Mouse (Mus musculus) hindbrain, embryonic 14.5 days (tissue): Measurements from ENCODE around the gene Sytl5. TPM values are rescaled to one million over a fixed set of nuclear protein-coding genes. Genes with fewer than 3 reads are reported as not detected.

Experiments
- ATAC-seq: fragments of 200-750 bp; cut with Nextera tagmentation; 2 replicates; pipeline ENCODE4 v1.8.0; 2017; ENCODE audit warnings: moderate number of reproducible peaks, mild to moderate bottlenecking, moderate TSS enrichment, moderate library complexity; ENCODE audit not compliant: low FRiP score
- DNase-seq: peaks from one replicate; pipeline ENCODE4 v3.0.0-alpha.2; 2015; ENCODE audit warnings: low spot score
- H3K27ac ChIP-seq: fragments of 300-500 bp; sonication (generic); 2 replicates; pipeline ENCODE4 v1.5.1; 2014; ENCODE audit warnings: mild to moderate bottlenecking, moderate library complexity
- H3K27me3 ChIP-seq: fragments of 300-500 bp; sonication (generic); 2 replicates; pipeline ENCODE4 v1.6.1; 2014; ENCODE audit warnings: mild to moderate bottlenecking, low read length, mixed read lengths; ENCODE audit not compliant: control insufficient read depth, insufficient read depth
- H3K36me3 ChIP-seq: fragments of 300-500 bp; sonication (generic); replicated peaks from 2 replicates; pipeline ENCODE4 v1.6.1; 2014; ENCODE audit not compliant: control insufficient read depth, insufficient read depth
- H3K4me1 ChIP-seq: fragments of 300-500 bp; sonication (generic); replicated peaks from 2 replicates; pipeline ENCODE4 v1.6.1; 2014; ENCODE audit warnings: antibody characterized with exemption, low read length, mixed read lengths; ENCODE audit not compliant: control insufficient read depth, insufficient read depth
- H3K4me2 ChIP-seq: fragments of 300-500 bp; sonication (generic); replicated peaks from 2 replicates; pipeline ENCODE4 v1.6.1; 2014; ENCODE audit warnings: mild to moderate bottlenecking, moderate library complexity
- H3K4me3 ChIP-seq: fragments of 300-500 bp; sonication (generic); replicated peaks from 2 replicates; pipeline ENCODE4 v1.5.1; 2014; ENCODE audit warnings: mild to moderate bottlenecking, low read length
- H3K9ac ChIP-seq: fragments of 300-500 bp; sonication (generic); 2 replicates; pipeline ENCODE4 v1.6.1; 2014
- H3K9me3 ChIP-seq: fragments of 300-500 bp; sonication (generic); 2 replicates; pipeline ENCODE4 v1.6.1; 2016; ENCODE audit warnings: low read length; ENCODE audit not compliant: control insufficient read depth
- WGBS: fragments of 180-500 bp; shearing (Covaris S2); extraction: QIAGEN DNeasy Blood & Tissue Kit; methylation state at CpG from one replicate; pipeline ENCODE4 v1.1.7; 2014; 5-methylcytosine and 5-hydroxymethylcytosine counted together
- polyA plus RNA-seq: library from polyadenylated mRNA; unstranded; fragments of >200 nt; fragmentation: Nextera tagmentation; extraction: Ambion mirVana; gene quantifications from 2 replicates; pipeline ENCODE4 v1.2.1, GENCODE M21; 2014

Sytl5 gene
- polyA plus RNA-seq, 1 experiment from 2014 or later, result 0.44 TPM

GRCm38 (mm10) chrX:10007675-10008270 is 122.4 kb downstream of the Sytl5 start:
- no peaks in the 10 kb centered on the region for H3K9me3 ChIP-seq
- 90% methylated on average over 1 of the region's 1 CpGs for WGBS
- DNase-seq (no peak), ATAC-seq (no peak)
- H3K27me3 ChIP-seq, result no peaks in the 10 kb centered on the region
- H3K4me1 ChIP-seq, result no peaks in the 10 kb centered on the region
- H3K4me2 ChIP-seq, result no peak overlapping the region
- H3K9ac ChIP-seq, result no peak overlapping the region
- H3K36me3 ChIP-seq, result no peaks in the 10 kb centered on the region
- H3K27ac ChIP-seq, result no peak overlapping the region
- no peak overlapping the region for H3K4me3 ChIP-seq

- Histone ChIP-seq H3K27ac (no peak overlapping the region), H3K4me1 (no peaks in the 10 kb centered on the region), H3K4me3 (no peak overlapping the region), H3K9ac (no peak overlapping the region), H3K9me3 (no peaks in the 10 kb centered on the region), H3K36me3 (no peaks in the 10 kb centered on the region), H3K4me2 (no peak overlapping the region), H3K27me3 (no peaks in the 10 kb centered on the region)
- no peak for ATAC-seq
- no peak for DNase-seq
These were observed 124.8 kb downstream of the Sytl5 start for GRCm38 (mm10) chrX:10010202-10010601.

- no peaks in the 10 kb centered on the region for H3K9me3 ChIP-seq
- ATAC-seq, result no peak
- H3K27ac ChIP-seq, result no peak overlapping the region
These were observed 149.2 kb downstream of the Sytl5 start for GRCm38 (mm10) chrX:10034666-10035065.

More at GRCm38 (mm10) chrX:10034666-10035065, 149.2 kb downstream of the Sytl5 start:
- no peaks in the 10 kb centered on the region for H3K4me1 ChIP-seq
- no peak overlapping the region for H3K4me3 ChIP-seq
- H3K9ac ChIP-seq, result no peak overlapping the region
- no peak for DNase-seq
- no peaks in the 10 kb centered on the region for H3K36me3 ChIP-seq
- no peak overlapping the region for H3K4me2 ChIP-seq
- H3K27me3 ChIP-seq, result no peaks in the 10 kb centered on the region

Other genes with a start within 250 kb of the Sytl5 start
- gene Dynlt3, start 222.6 kb upstream of the Sytl5 start, polyA plus RNA-seq, result 45.8 and 54.7 TPM in 2 replicates
- gene Hypm, start 38.7 kb upstream of the Sytl5 start, polyA plus RNA-seq, result not detected in 2 replicates
- not detected in 2 replicates for gene H2al3, start 35.9 kb upstream of the Sytl5 start, polyA plus RNA-seq
- gene Srpx, start 232.1 kb downstream of the Sytl5 start, polyA plus RNA-seq, result 3.8 and 3.9 TPM in 2 replicates